Mouse (Mus musculus): ENCODE data around the gene Dclre1c. TPM values are rescaled to one million over a fixed set of nuclear protein-coding genes. Genes with fewer than 3 reads are reported as not detected.

Dclre1c gene
- polyA plus RNA-seq, 1 experiment = 13.0 TPM

DNA sequence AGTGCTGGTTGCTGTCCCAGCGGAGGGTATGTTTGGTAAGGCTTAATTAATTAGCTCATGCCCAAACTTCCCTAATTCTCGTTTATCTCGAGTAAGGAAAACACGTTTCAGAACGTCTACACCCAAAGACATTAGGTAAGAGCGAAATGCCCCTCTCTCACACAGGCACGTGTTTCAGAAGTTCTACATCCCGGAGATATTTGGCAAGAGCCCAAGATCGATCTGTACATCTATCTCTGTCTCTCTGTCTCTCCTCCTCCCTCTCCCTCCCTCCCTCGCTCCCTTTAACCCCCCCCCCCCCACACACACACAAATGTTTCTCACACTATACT lies 614 bp downstream of the Dclre1c start:
- no peak for DNase-seq (ENCODE audit: low read depth)
- no peak for TF ChIP-seq POLR2A (IDR thresholded peaks at IDR 0.05; ENCODE audit: borderline replicate concordance, extremely low read depth, insufficient read depth, insufficient read length, poor library complexity, severe bottlenecking)
- TF ChIP-seq CTCF (IDR thresholded peaks at IDR 0.05; ENCODE audit: borderline replicate concordance, extremely low read depth, insufficient read depth, insufficient read length) = no peak

DNA sequence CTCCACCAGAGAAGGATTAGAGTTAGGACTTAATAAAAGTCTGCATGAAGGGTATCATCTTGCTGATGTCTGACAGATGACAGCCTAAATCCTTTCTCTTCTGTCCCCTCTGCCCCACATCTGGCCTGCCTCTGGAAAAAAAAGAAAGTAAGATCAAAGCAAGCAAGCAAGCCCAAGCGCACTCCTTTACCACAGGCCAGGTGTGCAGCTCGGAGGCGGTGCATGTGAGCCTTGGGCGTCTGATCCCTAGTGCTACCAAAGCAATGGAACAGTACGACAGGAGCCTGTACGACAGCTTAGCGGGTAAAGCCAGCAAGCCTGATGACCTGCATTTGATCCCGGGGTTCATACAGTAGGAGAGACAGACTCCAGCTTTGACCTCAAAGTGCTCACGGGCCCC lies 7.0 kb downstream of the Dclre1c start:
- no peak for DNase-seq (ENCODE audit: low read depth)
- TF ChIP-seq CTCF (IDR thresholded peaks at IDR 0.05; ENCODE audit: borderline replicate concordance, extremely low read depth, insufficient read depth, insufficient read length) = no peak
- no peak for TF ChIP-seq POLR2A (IDR thresholded peaks at IDR 0.05; ENCODE audit: borderline replicate concordance, extremely low read depth, insufficient read depth, insufficient read length, poor library complexity, severe bottlenecking)

DNA sequence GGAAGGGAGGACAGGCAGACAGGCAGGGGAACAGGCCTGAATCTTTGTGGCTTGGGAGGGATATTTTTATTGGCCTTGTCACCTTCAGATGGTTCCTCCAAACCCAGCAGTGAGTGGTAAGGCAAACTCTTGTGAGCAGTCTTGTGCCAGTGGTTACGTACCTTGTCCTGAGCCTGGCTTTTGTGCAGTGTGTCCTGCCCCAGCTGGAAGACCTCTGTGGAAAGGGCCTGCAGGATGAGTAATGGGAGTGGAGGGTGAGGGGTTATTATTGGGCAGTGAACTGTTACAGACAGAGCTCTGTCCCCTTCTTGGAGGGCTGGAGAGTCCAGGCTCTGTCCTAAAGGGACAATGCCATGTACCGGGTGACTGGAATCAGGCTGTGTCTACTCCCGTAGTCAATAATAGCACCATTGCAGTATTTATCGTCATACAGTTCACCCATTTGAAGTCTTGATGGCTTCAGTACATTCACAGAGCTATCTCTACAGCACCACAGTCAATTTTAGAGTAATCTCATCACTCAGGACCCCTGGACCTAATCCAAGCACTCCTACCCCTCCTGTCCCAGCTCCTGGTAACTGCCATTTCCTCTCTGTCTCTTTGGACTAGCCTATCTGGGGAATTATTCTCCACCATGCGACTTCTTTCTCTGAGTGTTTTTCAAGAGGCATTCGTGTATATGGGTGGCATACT lies 11.6 kb downstream of the Dclre1c start:
- TF ChIP-seq CTCF (IDR thresholded peaks at IDR 0.05; ENCODE audit: borderline replicate concordance, extremely low read depth, insufficient read depth, insufficient read length) = no peak
- TF ChIP-seq POLR2A (IDR thresholded peaks at IDR 0.05; ENCODE audit: borderline replicate concordance, extremely low read depth, insufficient read depth, insufficient read length, poor library complexity, severe bottlenecking) = no peak
- DNase-seq (ENCODE audit: low read depth) = no peak

DNA sequence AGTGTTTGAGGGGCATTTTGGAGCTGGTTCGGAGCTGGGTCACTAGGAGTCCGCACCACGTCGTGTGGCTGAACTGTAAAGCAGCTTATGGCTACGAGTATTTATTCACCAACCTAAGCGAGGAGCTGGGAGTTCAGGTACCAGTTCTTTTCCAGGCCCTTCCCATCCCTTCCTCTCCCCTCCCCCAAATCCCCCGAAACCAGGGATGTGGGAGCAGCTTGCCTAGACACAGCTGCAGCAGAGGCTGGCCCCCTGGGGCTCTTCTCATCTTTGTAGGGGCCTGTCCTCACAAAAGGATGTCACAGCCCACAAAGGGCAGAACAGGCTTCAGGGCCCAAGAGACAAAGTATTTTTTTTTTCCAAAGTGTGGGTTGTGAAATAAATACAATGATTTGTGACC lies 14.0 kb downstream of the Dclre1c start:
- no peak for DNase-seq (ENCODE audit: low read depth)
- TF ChIP-seq CTCF (IDR thresholded peaks at IDR 0.05; ENCODE audit: borderline replicate concordance, extremely low read depth, insufficient read depth, insufficient read length) = no peak
- TF ChIP-seq POLR2A (IDR thresholded peaks at IDR 0.05; ENCODE audit: borderline replicate concordance, extremely low read depth, insufficient read depth, insufficient read length, poor library complexity, severe bottlenecking) = no peak

DNA sequence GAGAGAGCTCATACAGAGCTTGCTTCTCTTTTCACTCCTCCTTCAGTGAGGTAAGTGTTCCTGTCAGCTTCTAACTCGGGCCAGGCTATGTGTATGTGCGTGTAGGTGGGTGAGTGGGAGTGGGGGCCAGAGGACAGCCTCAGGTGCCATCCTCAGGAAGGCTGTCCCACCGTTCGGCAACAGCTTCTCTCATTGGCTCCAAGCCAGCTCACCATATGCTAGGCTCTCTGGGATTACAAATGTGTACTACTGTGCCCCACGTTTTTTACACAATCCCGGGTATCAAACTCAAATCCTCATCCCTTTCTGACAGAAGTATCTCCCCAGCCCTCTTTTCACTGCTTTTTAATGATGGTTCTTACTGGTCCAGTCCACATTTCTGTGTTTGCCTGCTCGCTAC lies 20.3 kb downstream of the Dclre1c start:
- TF ChIP-seq CTCF (IDR thresholded peaks at IDR 0.05; ENCODE audit: borderline replicate concordance, extremely low read depth, insufficient read depth, insufficient read length) (no peak), POLR2A (IDR thresholded peaks at IDR 0.05; ENCODE audit: borderline replicate concordance, extremely low read depth, insufficient read depth, insufficient read length, poor library complexity, severe bottlenecking) (no peak)
- DNase-seq (ENCODE audit: low read depth) = peak; percentile 17

DNA sequence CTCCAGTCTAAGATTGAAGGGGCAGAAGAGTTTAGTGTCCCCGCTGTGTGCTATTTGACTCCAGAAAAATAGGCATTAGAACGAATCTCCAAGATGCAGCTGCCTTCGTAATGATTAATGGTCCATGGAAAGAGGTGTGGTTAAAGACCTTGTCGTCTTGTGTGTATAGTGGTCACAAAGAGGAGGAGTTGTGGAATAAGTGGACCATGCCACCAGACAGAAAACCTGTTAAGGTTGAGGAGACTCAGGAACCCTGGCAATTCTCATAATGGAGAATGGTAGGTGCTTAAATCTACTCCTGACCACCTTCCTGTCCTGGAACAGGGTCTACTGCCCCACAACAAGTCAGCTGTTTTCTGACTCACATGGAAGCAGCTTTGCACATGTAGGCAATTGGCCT lies 22.1 kb downstream of the Dclre1c start:
- TF ChIP-seq POLR2A (IDR thresholded peaks at IDR 0.05; ENCODE audit: borderline replicate concordance, extremely low read depth, insufficient read depth, insufficient read length, poor library complexity, severe bottlenecking) (no peak), CTCF (IDR thresholded peaks at IDR 0.05; ENCODE audit: borderline replicate concordance, extremely low read depth, insufficient read depth, insufficient read length) (no peak)
- DNase-seq (ENCODE audit: low read depth) = no peak

DNA sequence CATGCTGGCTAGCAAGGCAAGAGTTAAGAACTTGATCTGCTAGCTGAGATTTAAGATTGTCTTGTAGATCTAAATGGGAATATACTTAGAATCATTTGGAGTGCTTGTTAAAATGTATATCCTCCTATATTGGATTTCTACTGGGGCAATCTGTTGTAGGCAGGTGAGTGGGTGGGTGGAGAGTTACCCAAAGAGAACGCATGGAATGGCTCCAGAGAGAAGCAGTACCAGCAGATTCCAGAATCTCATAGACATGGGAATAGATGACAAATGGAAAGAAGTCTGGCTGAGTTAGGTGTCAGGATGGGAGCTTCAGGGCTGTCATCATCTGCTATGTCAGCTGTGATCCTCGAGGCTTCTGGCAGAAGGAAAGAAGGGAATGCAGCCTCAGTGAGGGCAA lies 25.5 kb downstream of the Dclre1c start:
- no peak for DNase-seq (ENCODE audit: low read depth)
- TF ChIP-seq CTCF (IDR thresholded peaks at IDR 0.05; ENCODE audit: borderline replicate concordance, extremely low read depth, insufficient read depth, insufficient read length) = no peak
- no peak for TF ChIP-seq POLR2A (IDR thresholded peaks at IDR 0.05; ENCODE audit: borderline replicate concordance, extremely low read depth, insufficient read depth, insufficient read length, poor library complexity, severe bottlenecking)

DNA sequence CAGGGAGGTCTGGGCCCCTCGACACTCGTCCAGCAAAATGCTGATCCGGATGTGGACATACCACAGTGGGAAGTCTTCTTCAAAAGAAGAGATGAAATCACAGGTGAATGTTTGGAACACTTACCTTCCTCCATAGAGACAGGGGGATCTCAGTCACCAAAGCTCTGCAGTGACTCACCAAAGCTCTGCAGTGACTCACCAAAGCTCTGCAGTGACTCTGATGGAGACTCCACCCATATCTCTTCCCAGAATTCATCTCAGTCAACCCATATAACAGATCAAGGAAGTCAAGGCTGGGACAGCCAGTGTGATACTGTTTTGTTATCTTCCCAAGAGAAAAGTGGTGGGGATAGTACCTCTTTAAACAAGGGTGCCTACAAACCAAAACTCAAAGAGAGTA lies 29.2 kb downstream of the Dclre1c start:
- no peak for DNase-seq (ENCODE audit: low read depth)
- TF ChIP-seq CTCF (IDR thresholded peaks at IDR 0.05; ENCODE audit: borderline replicate concordance, extremely low read depth, insufficient read depth, insufficient read length) = no peak
- TF ChIP-seq POLR2A (IDR thresholded peaks at IDR 0.05; ENCODE audit: borderline replicate concordance, extremely low read depth, insufficient read depth, insufficient read length, poor library complexity, severe bottlenecking) = no peak

DNA sequence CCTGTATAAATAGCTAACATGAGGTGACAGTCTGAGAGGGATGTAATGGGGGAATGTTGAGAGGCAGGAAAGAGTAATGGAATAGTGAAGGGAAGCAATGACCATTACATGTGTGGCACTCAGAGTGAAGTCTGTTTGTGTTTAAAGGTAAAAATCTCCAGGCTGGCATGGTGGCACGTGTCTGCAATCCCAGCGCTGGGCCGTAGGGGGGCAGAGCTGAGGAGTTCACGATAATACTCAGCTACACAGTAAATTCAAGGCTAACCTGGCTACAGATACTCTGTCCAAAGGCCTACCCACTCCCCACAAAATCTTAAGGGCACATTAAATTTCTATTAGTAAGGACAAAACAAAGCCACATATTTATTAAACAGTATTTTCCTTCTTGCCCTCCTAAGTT lies 32.7 kb downstream of the Dclre1c start:
- DNase-seq (ENCODE audit: low read depth) = no peak
- 0 out of 2 replicates have a peak, but pooled peaks have one; percentile 13 for TF ChIP-seq CTCF (IDR thresholded peaks at IDR 0.05; ENCODE audit: borderline replicate concordance, extremely low read depth, insufficient read depth, insufficient read length)
- no peak for TF ChIP-seq POLR2A (IDR thresholded peaks at IDR 0.05; ENCODE audit: borderline replicate concordance, extremely low read depth, insufficient read depth, insufficient read length, poor library complexity, severe bottlenecking)

DNA sequence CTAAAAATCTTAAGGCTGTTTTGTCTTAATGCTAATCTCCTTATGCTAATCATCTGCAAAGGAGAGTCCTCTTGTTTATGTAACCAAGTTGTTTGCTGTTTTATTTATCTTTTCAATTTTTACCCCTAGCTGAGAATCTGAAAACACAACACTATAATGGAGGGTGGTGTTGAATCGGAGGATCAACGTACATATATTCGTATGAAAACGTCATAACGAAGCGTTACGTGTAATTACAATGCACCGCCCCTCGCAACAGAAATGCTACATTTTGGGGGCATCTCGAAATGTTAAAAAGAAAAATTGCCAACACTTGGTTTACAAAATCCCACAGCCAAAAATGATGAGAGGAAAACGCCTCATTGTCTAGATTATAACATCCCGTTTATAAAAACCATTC lies 50.0 kb downstream of the Dclre1c start:
- TF ChIP-seq CTCF (IDR thresholded peaks at IDR 0.05; ENCODE audit: borderline replicate concordance, extremely low read depth, insufficient read depth, insufficient read length) = no peak
- TF ChIP-seq POLR2A (IDR thresholded peaks at IDR 0.05; ENCODE audit: borderline replicate concordance, extremely low read depth, insufficient read depth, insufficient read length, poor library complexity, severe bottlenecking) = no peak
- no peak for DNase-seq (ENCODE audit: low read depth)

DNA sequence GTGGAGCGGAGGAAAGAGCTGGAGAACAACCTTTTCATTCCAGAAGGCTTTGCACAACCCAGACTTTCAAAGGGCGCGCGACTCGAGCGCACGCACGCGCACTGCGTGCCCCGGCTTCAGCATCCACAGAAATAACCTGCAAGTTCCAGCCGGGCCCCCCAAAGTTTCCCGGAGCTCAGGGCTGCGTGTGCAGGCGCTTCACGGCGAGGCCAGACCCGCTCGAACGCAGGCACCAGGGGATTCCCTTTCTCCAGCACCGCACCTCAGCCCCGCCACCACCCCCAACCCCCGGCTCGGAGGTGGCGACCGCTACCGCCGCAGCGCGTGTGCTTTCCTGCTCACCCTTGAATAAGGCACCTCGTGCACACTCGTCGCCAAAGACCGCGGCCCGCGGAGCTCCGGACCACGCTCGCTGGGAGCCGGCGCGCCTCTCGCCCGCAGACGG lies 50.5 kb downstream of the Dclre1c start:
- DNase-seq (ENCODE audit: low read depth) = peak; percentile 91
- no peak for TF ChIP-seq POLR2A (IDR thresholded peaks at IDR 0.05; ENCODE audit: borderline replicate concordance, extremely low read depth, insufficient read depth, insufficient read length, poor library complexity, severe bottlenecking)
- no peak for TF ChIP-seq CTCF (IDR thresholded peaks at IDR 0.05; ENCODE audit: borderline replicate concordance, extremely low read depth, insufficient read depth, insufficient read length)

DNA sequence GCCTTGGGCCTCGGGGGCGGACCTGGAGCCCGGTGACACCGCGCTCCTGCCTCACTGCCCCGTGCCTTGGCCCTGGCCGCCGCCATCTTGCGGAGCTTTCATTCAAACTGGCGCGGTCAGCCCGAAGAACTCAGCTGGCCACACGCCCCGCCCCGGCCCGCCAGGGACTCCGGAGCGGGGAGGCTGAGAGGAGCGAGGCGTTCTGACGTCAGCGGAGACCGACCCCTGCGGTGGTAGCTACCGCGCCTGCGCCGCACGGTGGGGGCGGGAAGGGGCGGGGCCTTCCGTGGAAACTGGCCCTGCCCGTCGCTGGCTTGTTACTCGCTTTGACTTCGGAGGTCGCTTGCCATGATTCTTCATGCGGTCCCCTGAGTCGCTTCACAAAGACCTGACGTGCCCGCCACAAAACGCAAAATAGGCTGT lies 50.9 kb downstream of the Dclre1c start, which contains the start of gene Suv39h2:
Suv39h2 (minus strand) TSS at position 171 of the 423 bp plus-strand sequence.
- TF ChIP-seq CTCF (IDR thresholded peaks at IDR 0.05; ENCODE audit: borderline replicate concordance, extremely low read depth, insufficient read depth, insufficient read length) = no peak
- peak; percentile 77; the same call in 1 of the 2 replicates for TF ChIP-seq POLR2A (IDR thresholded peaks at IDR 0.05; ENCODE audit: borderline replicate concordance, extremely low read depth, insufficient read depth, insufficient read length, poor library complexity, severe bottlenecking)
- peak; percentile 98 for DNase-seq (ENCODE audit: low read depth)
